Mouse (Mus musculus) CH12.LX (cell line): ENCODE measurements at regions not wholly inside any gene's neighbourhood (a gene's known extent, or its start where the extent isn't known, plus 50 kb on each side); places are given as distances from the start of the nearest gene placed in this dataset.

Experiments used
- DNase-seq: peaks from one replicate; pipeline ENCODE4 v3.0.0-alpha.2; 2013; ENCODE audit errors: extremely low read depth
- H3K27ac ChIP-seq: 2 replicates; pipeline ENCODE4 v1.5.1; 2012; ENCODE audit warnings: low read depth, mild to moderate bottlenecking, control low read depth, moderate library complexity; ENCODE audit not compliant: insufficient read depth
- H3K27me3 ChIP-seq: replicated peaks from 2 replicates; pipeline ENCODE3; 2012; ENCODE audit warnings: inconsistent platforms
- H3K36me3 ChIP-seq, 2 experiments: replicated peaks in 1 of 2; 2 replicates each; pipeline versions ENCODE3 to v1.6.1; 2012; ENCODE audit warnings: inconsistent platforms in 1 of 2, low read length in 1 of 2, mild to moderate bottlenecking in 1 of 2, mixed read lengths in 1 of 2, moderate library complexity in 1 of 2; ENCODE audit not compliant: control insufficient read depth in 1 of 2, insufficient read depth in 1 of 2
- H3K4me1 ChIP-seq, 2 experiments: 2 replicates each; pipeline ENCODE4 v1.6.1; 2012; ENCODE audit warnings: inconsistent platforms in 1 of 2, moderate library complexity in 1 of 2; ENCODE audit not compliant: insufficient read depth in 2 of 2, control insufficient read depth in 1 of 2
- H3K4me2 ChIP-seq: 2 replicates; pipeline ENCODE4 v1.6.1; 2012; ENCODE audit warnings: low read depth, mild to moderate bottlenecking, control low read depth; ENCODE audit not compliant: poor library complexity, insufficient read depth, severe bottlenecking
- H3K4me3 ChIP-seq, 3 experiments: fragments of 150-350 bp in 1 of 3; sonication (generic) in 1 of 3; replicated peaks in 1 of 3; 2 replicates each; pipeline versions ENCODE3 to v1.5.1; 2011 to 2012; ENCODE audit warnings: low read depth in 2 of 3, low read length in 2 of 3, mild to moderate bottlenecking in 2 of 3, moderate library complexity in 2 of 3, control low read depth in 1 of 3, improper control_type of control experiment in 1 of 3, inconsistent platforms in 1 of 3, mixed read lengths in 1 of 3; ENCODE audit not compliant: poor library complexity in 1 of 3
- H3K79me2 ChIP-seq: replicated peaks from 2 replicates; pipeline ENCODE4 v1.6.1; 2012; ENCODE audit warnings: mild to moderate bottlenecking, moderate library complexity; ENCODE audit not compliant: control insufficient read depth, poor library complexity, insufficient read depth, severe bottlenecking; ENCODE audit errors: extremely low read depth
- H3K9ac ChIP-seq: 2 replicates; pipeline ENCODE4 v1.6.1; 2012; ENCODE audit warnings: low read depth, mild to moderate bottlenecking, control low read depth, moderate library complexity; ENCODE audit not compliant: insufficient read depth
- H3K9me3 ChIP-seq: replicated peaks from 2 replicates; pipeline ENCODE3; 2012; ENCODE audit warnings: low read length, inconsistent platforms, mixed read lengths
- BHLHE40 ChIP-seq: IDR thresholded peaks from 2 replicates; pipeline ENCODE4 v1.6.1; 2011; ENCODE audit warnings: mild to moderate bottlenecking, low read depth, low read length, improper control_type of control experiment
- CHD1 ChIP-seq: IDR thresholded peaks from 2 replicates; pipeline ENCODE4 v1.6.1; 2012; ENCODE audit warnings: low read depth, low read length, improper control_type of control experiment, inconsistent platforms
- CHD2 ChIP-seq: IDR thresholded peaks from 2 replicates; pipeline ENCODE4 v1.6.1; 2011; ENCODE audit warnings: low read length, improper control_type of control experiment
- E2F4 ChIP-seq: IDR thresholded peaks from 2 replicates; pipeline ENCODE4 v1.6.1; 2011; ENCODE audit warnings: low read depth, low read length, improper control_type of control experiment; ENCODE audit not compliant: insufficient replicate concordance
- ELF1 ChIP-seq: IDR thresholded peaks from 2 replicates; pipeline ENCODE4 v1.6.1; 2014; ENCODE audit warnings: low read depth, mild to moderate bottlenecking, inconsistent platforms, low read length, improper control_type of control experiment
- EP300 ChIP-seq: IDR thresholded peaks from 2 replicates; pipeline ENCODE4 v1.6.1; 2011; ENCODE audit warnings: low read length, improper control_type of control experiment
- ETS1 ChIP-seq: conservative IDR thresholded peaks from 2 replicates; pipeline ENCODE4 v1.6.1; 2012; ENCODE audit warnings: low read depth, mild to moderate bottlenecking, inconsistent platforms, low read length, improper control_type of control experiment, moderate library complexity
- GABPA ChIP-seq: IDR thresholded peaks from 2 replicates; pipeline ENCODE4 v1.6.1; 2012; ENCODE audit warnings: low read depth, low read length, improper control_type of control experiment, inconsistent platforms; ENCODE audit not compliant: insufficient replicate concordance
- HCFC1 ChIP-seq: IDR thresholded peaks from 2 replicates; pipeline ENCODE4 v1.6.1; 2012; ENCODE audit warnings: low read depth, mild to moderate bottlenecking, inconsistent platforms, low read length, improper control_type of control experiment
- JUN ChIP-seq: IDR thresholded peaks from 2 replicates; pipeline ENCODE4 v1.6.1; 2011; ENCODE audit warnings: low read depth, mild to moderate bottlenecking, low read length, improper control_type of control experiment, moderate library complexity; ENCODE audit not compliant: insufficient read depth
- KAT2A ChIP-seq: IDR thresholded peaks from 2 replicates; pipeline ENCODE4 v1.6.1; 2012; ENCODE audit warnings: low read length, improper control_type of control experiment, inconsistent platforms; ENCODE audit not compliant: insufficient replicate concordance
- MAFK ChIP-seq: IDR thresholded peaks from 2 replicates; pipeline ENCODE4 v1.6.1; 2011; ENCODE audit warnings: low read length, improper control_type of control experiment; ENCODE audit not compliant: insufficient replicate concordance
- MEF2A ChIP-seq: IDR thresholded peaks from 2 replicates; pipeline ENCODE4 v1.6.1; 2014; ENCODE audit warnings: low read depth, mild to moderate bottlenecking, inconsistent platforms, low read length, improper control_type of control experiment, borderline replicate concordance
- MXI1 ChIP-seq: IDR thresholded peaks from 2 replicates; pipeline ENCODE4 v1.6.1; 2011; ENCODE audit warnings: mild to moderate bottlenecking, low read depth, low read length, improper control_type of control experiment
- MYC ChIP-seq: IDR thresholded peaks from 2 replicates; pipeline ENCODE4 v1.6.1; 2011; ENCODE audit warnings: low read depth, mild to moderate bottlenecking, improper control_type of control experiment, low read length
- NELFE ChIP-seq: IDR thresholded peaks from 2 replicates; pipeline ENCODE4 v1.6.1; 2011; ENCODE audit warnings: low read depth, low read length, improper control_type of control experiment
- NRF1 ChIP-seq: IDR thresholded peaks from 2 replicates; pipeline ENCODE4 v1.6.1; 2014; ENCODE audit warnings: low read depth, mild to moderate bottlenecking, inconsistent platforms, low read length, improper control_type of control experiment, moderate library complexity
- POLR2A ChIP-seq: IDR thresholded peaks from 2 replicates; pipeline ENCODE4 v1.6.1; 2011; ENCODE audit warnings: low read depth, mild to moderate bottlenecking, improper control_type of control experiment, low read length
- RAD21 ChIP-seq: IDR thresholded peaks from 2 replicates; pipeline ENCODE4 v1.6.1; 2011; ENCODE audit warnings: low read depth, mild to moderate bottlenecking, low read length, improper control_type of control experiment, moderate library complexity
- RCOR1 ChIP-seq: conservative IDR thresholded peaks from 2 replicates; pipeline ENCODE4 v1.6.1; 2012; ENCODE audit warnings: low read depth, mild to moderate bottlenecking, inconsistent platforms, low read length, improper control_type of control experiment
- SIN3A ChIP-seq: IDR thresholded peaks from 2 replicates; pipeline ENCODE4 v1.6.1; 2012; ENCODE audit warnings: low read length, improper control_type of control experiment, inconsistent platforms
- SMC3 ChIP-seq: IDR thresholded peaks from 2 replicates; pipeline ENCODE4 v1.6.1; 2011; ENCODE audit warnings: low read depth, low read length, improper control_type of control experiment
- TBP ChIP-seq: conservative IDR thresholded peaks from 2 replicates; pipeline ENCODE4 v1.6.1; 2011; ENCODE audit warnings: low read depth, low read length, improper control_type of control experiment
- USF1 ChIP-seq: IDR thresholded peaks from 2 replicates; pipeline ENCODE4 v1.6.1; 2014; ENCODE audit warnings: low read depth, mild to moderate bottlenecking, inconsistent platforms, low read length, improper control_type of control experiment
- USF2 ChIP-seq: conservative IDR thresholded peaks from 2 replicates; pipeline ENCODE4 v1.6.1; 2011; ENCODE audit warnings: low read depth, low read length, improper control_type of control experiment
- ZC3H11A ChIP-seq: IDR thresholded peaks from 2 replicates; pipeline ENCODE4 v1.6.1; 2012; ENCODE audit warnings: low read depth, mild to moderate bottlenecking, inconsistent platforms, low read length, improper control_type of control experiment
- ZNF384 ChIP-seq: IDR thresholded peaks from 2 replicates; pipeline ENCODE4 v1.6.1; 2012; ENCODE audit warnings: low read depth, low read length, improper control_type of control experiment, inconsistent platforms
- dilution Hi-C: fragments of 300-500 bp; cut with MboI; formaldehyde crosslinking; loops from 2 replicates; pipeline ENCODE4 v1.14.3; 2020; ENCODE audit warnings: low sequenced_read_pairs; ENCODE audit not compliant: extremely low pct_unique_long_range_greater_than_20kb, extremely low pct_ligation_motif_present
- in situ Hi-C: fragments of 300-500 bp; cut with MboI; formaldehyde crosslinking; loops from 3 replicates; pipeline ENCODE4 v1.14.3; 2019; ENCODE audit warnings: low sequenced_read_pairs, low pct_ligation_motif_present, low pct_unique_long_range_greater_than_20kb, mixed read lengths

- no peak overlapping the region for H3K27ac ChIP-seq
- no peaks in the 10 kb centered on the region for H3K27me3 ChIP-seq
- no peak overlapping the region for H3K4me3 ChIP-seq
- DNase-seq, result no peak
- H3K9me3 ChIP-seq, result no peaks in the 10 kb centered on the region
- peaks cover 4 to 19% of the 10 kb centered on the region in 2 experiments; a peak in 3 of 4 replicates for H3K4me1 ChIP-seq
- H3K9ac ChIP-seq, result no peak overlapping the region
- no peak for TF ChIP-seq ETS1
- TF ChIP-seq POLR2A, result no peak
- no peak for TF ChIP-seq E2F4
- TF ChIP-seq EP300, result no peak
- TF ChIP-seq USF1, result no peak
- no peak for TF ChIP-seq ELF1
- TF ChIP-seq MYC, result no peak
- TF ChIP-seq USF2, result no peak
- TF ChIP-seq KAT2A, result no peak
- no peak for TF ChIP-seq HCFC1
- TF ChIP-seq MEF2A, result no peak
- no peak for TF ChIP-seq NELFE
- TF ChIP-seq NRF1, result no peak
- no peak for TF ChIP-seq BHLHE40
- no peak for TF ChIP-seq CHD2
- no peak for TF ChIP-seq SIN3A
- no peak for TF ChIP-seq RAD21
- no peak for TF ChIP-seq MAFK
- no peak for TF ChIP-seq ZC3H11A
- TF ChIP-seq ZNF384, result no peak
- no peaks in the 10 kb centered on the region for H3K36me3 ChIP-seq
- dilution Hi-C loops (no loop called here), in situ Hi-C loops (no loop called here)
- no peak overlapping the region for H3K4me2 ChIP-seq
- H3K79me2 ChIP-seq, result no peaks in the 10 kb centered on the region
These were observed 70.6 kb upstream of the Slc24a4 start for GRCm38 (mm10) chr12:102057979-102058378.

GRCm38 (mm10) chr12:102058428-102058827 lies 70.1 kb upstream of the Slc24a4 start:
- TF ChIP-seq BHLHE40, result no peak
- TF ChIP-seq USF2, result no peak
- no peak for TF ChIP-seq SIN3A
- no peak for TF ChIP-seq JUN
- TF ChIP-seq HCFC1, result no peak
- no peak for TF ChIP-seq ETS1
- TF ChIP-seq USF1, result no peak
- TF ChIP-seq TBP, result no peak
- no peak for TF ChIP-seq ELF1
- no peak for TF ChIP-seq RCOR1
- TF ChIP-seq CHD2, result no peak
- no peak for TF ChIP-seq GABPA
- TF ChIP-seq CHD1, result no peak
- no peak for TF ChIP-seq ZNF384
- no peak for TF ChIP-seq SMC3
- no peak for TF ChIP-seq ZC3H11A
- no peak for TF ChIP-seq MXI1
- TF ChIP-seq NELFE, result no peak
- TF ChIP-seq, all 38 proteins: peak for 0
- no peaks in the 10 kb centered on the region for H3K36me3 ChIP-seq

More at GRCm38 (mm10) chr12:102058428-102058827, 70.1 kb upstream of the Slc24a4 start:
- Histone ChIP-seq H3K4me3 (no peak overlapping the region), H3K9me3 (no peaks in the 10 kb centered on the region), H3K9ac (no peak overlapping the region), H3K27me3 (no peaks in the 10 kb centered on the region), H3K4me1 (peaks cover 4 to 19% of the 10 kb centered on the region in 2 experiments; a peak in 3 of 4 replicates), H3K79me2 (no peaks in the 10 kb centered on the region), H3K4me2 (no peak overlapping the region), H3K27ac (no peak overlapping the region)
- no peak for DNase-seq
- in situ Hi-C loops (no loop called here), dilution Hi-C loops (no loop called here)
